Mouse (Mus musculus) spleen, postnatal 4 days (tissue): ENCODE measurements around the gene Snupn.
A peak's percentile ranks its signal among the peaks of the same experiment; 100 is the strongest.
"Not testable (repeated sequence)": the region's sequence is repeated elsewhere in the genome, so short reads cannot be mapped to it uniquely, and the experiment has no call there.

Experiments
- DNase-seq, 2 experiments: peaks; one replicate each; pipeline ENCODE4 v3.0.0; 2022; ENCODE audit warnings: low spot score in 2 of 2

The Snupn gene

DNA sequence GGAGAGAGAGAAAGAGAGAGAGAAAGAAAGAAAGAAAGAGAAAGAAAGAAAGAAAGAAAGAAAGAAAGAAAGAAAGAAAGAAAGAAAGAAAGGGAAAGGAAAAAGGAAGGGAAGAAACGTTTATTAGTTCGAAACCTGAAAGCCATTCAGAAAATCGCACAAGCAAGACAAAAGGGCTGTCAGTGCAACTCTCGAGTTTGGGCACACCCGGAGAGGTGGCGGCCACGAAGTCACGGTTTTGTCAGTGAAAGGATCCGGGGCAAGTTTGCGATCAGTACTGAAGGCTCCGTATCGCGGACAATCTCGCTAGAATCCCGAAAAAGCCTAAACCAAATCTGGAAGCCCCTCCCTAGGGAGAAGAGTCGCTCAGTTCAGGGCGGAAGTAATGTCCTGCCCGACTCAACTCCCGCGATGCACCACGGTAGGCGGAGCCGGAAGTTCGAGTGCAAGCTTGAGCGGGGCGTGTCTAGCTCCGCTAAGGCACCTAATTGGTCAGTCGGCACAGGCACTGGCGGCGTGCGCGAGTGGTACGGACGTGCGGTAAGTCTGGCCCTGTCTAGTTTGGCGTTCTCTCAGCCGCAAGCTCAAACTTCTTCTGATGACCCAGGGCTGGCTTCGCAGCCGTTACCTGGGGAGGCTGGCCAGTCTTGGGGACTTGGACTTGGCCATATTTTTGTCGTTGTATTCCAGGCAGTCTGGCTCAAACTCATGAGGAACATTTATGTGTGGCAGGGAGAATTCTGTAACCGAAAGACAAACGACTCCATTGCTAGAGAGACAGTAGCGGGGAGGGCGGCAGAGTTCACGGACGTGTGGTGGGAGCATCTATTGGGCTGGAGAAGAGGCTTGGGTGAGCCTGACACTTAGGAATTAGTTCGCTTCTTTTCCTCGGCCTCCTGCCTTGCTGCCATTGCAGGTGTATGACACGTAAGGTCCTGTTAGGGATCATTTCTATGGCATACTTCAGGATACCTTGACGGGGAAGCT is at the start of gene Snupn:
TSS of gene Snupn (plus strand) at position 465 of the 987 bp plus-strand sequence.
- peak; percentile 96 for DNase-seq

DNA sequence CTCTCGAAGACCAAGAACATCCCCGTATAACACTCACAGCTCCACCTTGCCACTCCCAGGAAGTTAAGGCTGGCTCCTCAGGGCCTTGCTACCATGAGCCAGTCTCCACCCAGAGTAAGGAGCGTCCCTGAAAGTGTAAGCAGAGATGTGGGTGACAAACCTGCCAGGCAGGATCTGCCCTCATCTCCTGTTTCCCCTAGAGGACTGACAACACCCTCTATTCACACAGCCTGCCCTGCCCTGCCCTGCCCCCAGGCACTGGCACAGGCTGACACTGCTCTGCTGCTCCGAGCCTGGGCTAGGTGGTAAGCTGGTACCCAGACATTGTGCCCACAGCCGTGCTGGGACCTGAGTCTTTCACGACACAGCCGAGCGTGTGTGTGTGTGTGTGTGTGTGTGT is 49.5 kb upstream of the Snupn start:
- no peak for DNase-seq

DNA sequence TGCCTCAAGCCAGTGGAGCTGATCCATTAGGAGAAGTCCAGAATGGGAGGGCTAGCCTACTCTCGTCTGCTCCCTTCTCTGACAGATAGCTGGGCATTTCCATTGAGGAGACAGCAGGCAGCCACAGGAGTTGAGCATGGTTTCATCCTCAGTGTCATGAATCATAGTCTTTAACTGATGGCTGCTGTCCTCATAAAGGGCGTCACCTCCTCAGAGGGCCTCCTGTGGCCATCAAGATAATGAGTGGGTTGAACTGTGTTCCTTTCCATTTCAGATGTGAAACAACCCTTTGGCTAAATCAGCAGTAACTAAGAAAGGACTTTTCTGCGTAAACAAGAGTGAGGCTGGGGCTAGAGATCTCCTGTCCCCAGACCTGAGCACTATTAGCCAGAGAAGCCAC is 47.0 kb upstream of the Snupn start:
- no peak for DNase-seq

DNA sequence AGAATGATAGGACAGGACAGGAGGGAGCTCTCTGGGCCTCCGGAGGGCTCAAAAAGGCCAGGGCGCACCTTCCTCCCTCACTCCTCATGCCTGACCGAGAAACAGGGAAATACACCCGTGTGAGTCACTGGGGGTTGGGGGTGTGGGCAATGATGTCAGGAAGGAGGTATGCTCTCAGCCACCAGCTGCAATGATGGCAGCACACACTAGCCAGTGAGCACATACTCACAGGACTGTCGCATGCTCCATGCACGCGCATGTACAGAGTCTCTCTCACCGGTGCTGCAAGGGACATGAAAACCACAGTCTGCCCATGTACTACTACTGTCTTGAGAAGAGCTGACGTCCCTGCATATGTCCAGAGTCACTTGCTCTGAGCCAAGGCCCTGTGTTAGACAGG is 43.1 kb upstream of the Snupn start:
- DNase-seq: no peak

DNA sequence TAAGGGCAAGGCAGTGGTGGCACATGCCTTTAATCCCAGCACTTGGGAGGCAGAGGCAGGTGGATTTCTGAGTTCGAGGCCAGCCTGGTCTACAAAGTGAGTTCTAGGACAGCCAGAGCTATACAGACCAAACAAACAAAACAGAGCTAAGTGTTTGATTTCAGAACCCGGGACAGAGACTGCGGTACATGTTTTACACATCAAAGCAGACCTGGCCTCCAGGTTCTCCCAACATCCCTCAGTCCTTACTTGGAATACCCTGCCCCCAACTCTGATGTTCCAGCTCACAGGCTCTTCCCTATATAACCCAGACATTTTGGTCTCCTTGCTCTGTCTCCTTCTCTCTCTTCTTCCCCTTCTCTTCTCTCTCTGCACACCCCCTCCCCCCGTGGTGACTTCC is 40.7 kb upstream of the Snupn start:
- DNase-seq: not testable (repeated sequence)

DNA sequence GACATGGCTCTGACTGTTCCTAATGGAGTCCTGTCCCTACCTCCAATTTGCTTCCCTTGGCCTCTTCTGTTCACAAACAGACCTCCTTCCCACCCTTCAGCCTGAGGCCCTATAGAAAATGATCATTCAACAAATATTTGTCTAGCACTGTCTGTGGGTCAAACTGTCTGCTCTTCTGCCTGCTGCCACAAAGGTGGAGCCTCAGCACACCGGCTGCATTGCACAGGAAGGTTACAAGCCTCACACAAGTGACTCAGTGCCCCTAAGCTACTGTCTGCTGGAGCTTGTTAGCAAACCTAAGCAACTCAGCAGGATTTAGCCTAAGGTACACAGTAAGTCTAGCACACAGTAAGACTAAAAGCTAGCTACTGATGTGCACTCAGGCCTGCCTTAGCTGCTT is 39.7 kb upstream of the Snupn start:
- no peak for DNase-seq

DNA sequence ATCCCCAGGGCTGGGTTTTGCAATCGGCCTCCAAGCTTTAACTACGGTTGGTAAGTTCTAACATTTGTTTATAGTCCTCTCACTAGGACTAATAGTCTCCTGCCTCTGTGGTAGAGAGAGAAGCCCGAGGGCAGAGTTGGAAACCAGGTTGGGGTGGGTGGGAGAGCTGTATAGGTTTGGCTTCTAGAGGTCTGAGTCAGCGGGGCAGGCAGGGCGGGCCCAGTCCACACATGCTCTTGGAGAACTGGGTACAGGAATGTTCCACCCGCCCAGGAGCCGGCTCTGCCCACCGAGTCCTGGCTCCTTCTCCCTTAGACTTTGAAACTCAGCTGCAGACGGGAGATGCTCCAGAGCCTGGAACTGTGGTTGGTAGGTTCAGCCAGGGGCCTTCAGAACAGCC is 36.7 kb upstream of the Snupn start:
- DNase-seq: no peak

DNA sequence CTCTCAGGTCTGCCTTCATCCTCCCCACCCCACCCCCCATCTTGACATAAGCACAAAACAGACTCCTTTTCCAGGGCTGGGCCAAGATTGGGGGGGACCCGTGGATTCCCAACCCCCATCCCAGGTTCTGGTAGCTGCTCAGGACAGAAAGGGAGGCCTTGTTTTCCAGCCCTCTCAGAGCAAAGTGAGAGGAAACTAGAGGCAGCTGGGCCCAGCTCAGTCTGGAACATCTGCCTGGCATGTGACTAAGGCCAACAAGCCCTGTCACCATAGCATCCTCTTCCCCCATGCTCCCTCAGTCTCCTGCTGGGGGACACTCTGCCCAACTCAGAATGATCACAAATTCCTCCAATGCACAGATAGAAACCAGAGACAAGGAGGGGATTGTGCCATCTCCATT is 35.6 kb upstream of the Snupn start:
- DNase-seq: no peak

DNA sequence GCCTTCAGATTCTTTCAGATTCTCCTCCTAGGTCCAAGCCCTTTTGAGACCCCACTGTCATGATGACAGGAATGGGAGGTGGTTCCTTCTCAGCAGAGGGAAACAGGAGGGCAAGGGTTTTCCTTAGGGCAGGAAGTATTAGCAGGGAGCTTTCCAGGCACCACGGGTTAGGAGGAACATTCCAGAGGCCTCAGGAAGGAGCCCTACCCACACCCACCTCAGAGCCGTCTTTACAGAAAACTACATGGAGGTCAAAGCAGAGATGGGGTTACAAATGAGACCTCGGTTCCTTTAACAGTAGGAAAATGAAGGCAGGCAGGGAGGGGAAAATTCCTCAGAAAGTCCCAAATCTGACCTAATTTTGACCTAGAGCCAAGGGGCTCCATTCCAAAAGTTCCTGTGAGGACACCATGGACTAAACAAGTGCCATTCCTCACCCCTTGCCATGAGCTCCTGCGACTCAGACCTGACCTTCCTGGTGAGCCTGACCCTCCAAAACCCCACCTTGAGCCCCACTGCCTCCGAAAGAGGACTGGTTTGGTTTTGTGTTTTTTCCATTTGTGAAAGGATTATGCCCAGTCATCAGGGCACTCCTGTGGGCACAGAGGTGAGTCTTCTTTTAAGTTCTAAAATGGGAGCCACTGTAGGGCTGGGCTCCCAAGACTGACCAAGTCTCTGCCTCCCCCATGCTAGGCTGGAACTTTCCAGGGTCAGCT is 34.8 kb upstream of the Snupn start:
- no peak for DNase-seq

DNA sequence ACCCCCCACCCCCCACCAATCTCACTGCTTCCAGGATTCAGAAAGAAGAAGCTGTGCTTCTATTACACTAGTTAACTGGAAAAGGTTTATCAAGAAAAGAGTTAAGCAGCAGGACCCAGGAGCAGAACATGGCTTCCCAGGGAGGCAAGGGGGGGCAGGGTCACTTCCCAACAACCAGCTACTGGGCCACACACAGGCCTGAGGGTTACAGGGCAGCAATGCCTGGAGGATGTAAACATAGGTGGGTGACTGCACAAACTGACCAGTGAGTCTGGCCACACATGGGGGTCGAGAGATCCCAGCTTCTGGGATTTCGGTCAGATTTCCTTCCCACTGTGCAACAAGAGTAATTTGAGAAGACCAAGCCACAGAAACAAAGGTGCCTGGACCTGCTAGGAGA is 33.5 kb upstream of the Snupn start:
- DNase-seq: no peak

DNA sequence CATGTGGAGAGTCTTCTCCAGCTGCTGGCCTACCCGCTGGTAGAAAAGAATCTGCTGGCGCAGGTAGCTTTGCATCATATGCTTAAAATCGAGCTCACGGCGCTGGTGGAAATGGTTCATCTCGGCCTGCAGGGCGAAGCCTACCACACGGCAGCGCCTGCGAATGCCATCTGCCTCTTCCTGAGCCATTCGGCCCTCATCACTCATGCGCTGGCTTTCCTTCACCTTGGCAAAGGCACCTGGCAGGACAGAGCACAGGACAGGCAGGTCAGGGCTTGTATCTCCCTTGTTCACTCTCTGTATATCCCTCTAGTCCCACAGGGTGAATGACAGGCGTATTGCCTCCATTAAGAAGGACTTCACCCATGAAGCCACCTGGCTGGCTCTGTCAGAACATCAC is 32.2 kb upstream of the Snupn start:
- no peak for DNase-seq

DNA sequence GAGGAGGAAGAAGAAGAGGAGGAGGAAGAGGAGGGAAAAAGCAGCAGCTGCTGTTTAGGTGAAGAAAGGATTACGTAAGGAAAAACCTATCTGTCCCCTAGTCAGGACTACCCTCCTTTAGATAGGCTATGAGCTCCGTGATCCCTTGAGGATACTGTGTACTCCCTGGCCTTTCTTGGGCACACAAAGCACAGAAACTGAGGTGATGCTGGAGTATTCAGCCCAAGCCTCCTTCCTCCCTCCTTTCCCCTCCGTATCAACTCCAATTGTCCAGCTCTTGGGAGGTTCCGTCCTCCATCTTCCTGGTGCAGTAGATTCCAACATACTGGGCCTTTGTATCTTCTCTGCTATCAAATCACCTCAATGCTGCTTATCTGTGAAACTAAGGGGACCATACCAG is 27.9 kb upstream of the Snupn start:
- no peak for DNase-seq

DNA sequence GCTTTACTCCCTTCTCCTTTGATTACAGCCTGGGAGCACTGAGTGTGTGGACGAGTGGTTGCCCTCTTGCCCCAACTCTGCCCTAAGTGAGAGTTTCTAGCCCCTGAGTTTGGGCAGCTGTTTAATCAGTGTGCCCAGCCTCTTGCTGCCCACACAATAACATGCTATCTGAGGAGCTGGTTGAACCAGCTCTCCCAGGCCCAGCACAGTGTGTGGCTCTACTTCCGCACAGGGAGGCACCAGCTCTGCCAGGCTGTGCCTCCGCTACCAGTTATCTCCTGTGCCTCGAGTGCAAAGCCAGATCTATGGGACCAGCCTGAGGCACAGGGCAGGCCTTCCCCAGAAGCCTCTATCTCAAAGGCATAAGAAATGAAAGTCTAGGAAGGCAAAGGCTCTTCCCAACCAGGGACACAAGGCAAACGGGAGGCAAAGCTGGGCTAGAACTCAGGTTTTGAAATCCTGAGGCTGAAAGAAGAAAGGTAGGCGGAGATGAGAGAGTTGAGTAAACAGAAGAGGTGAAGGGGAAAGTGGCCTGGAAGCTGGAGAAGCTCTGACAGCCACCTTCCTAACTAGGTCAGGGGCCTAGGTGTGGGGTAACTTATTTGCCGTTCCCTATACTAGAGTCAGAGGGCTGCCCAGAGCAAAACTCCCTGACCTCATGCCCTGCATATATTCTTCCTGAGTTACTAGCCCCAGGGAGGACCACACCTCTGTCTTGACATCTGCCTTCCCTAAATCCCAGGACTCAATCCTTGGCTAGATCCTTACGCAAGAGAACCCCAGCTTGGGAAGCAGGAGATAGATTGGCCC is 26.6 kb upstream of the Snupn start:
- no peak for DNase-seq

DNA sequence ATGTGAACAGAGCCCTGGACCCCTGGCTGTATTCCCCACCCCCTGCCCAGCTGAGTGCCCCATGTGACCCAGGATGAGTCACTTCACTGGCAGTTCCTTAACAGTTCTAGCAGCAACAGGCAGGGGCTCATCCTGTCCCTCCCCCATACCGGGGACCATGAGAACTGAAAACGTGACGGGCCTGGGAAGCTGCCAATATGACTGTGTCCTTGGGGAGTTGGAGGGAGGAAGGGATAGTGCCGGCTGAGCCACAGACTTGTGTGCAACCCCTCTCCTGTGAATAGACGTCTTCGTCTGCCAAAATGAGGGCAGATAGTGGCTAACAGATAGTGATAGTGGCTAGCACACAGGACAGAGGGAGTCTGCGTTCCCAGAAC is 26.0 kb upstream of the Snupn start:
- peak in 1 of 2 experiments; percentile 45 for DNase-seq

DNA sequence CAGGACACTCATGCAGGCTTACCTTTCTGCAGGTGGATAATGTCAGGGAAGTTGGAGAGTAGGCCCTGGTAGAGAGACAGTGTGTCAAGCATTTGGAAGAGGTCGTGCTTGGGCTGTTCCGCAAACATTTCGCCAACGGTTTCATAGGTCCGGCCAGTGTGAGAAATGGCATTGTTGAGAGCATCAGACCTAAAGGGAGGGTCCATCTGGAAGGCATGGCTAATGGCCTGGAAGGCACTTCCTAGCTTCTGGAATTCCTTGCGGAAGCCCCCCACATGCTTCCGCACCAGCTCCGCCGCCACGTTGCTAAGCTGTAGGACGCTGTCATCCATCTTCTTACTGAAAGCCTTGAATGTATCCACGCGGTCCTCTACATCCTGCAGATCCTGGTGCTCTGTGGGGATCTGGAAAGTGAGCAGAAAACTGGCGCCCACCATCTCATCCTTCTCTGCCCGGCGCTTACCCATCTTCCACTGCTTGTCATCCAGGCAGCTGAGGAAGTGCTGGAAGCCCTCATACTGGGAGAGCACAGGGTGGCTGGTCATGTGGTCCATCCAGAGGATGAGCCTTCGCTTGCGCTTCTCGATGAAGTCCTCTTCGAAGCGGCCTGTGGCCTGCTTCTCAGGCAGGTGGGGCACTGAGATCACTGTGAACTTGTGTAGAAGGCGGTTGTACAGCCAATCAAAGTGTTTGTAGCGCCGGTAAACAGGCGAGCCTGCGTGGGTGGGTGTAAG is 25.2 kb upstream of the Snupn start:
- no peak for DNase-seq

DNA sequence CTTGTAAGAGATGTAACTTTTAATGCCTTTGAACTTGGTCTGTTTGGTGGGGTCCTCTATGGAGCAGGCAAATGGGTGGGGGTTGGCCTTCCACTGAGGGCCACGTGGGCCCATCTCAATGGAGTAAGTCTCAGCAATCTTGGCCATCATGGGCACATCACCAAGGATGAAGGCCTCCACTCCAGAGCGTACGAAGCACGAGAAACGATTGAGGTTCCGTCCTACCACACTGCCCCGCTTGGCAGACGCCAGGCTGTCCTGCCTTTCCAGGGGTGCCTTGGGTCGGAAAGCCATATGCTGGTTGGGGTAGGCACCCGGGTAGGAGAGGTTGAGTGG is 24.7 kb upstream of the Snupn start:
- DNase-seq: no peak

DNA sequence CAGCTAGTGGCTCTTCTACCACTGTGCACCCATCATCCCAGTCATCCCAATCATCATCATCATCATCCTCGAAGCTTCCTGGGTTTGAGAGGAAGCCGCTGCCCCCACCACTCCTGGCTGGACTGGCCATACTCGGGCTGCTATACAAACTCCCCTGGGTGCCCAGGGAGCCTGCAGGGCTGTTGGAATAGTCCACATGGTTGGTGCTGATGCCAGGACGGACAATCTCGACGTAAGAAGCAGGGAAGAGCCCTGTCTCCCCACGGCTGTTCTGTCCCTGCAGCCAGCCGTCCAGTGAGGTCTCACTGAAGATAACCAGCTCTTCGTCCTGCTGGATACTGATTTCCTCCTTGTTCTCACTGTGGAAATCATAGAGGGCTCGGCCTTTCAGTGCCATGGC is 24.3 kb upstream of the Snupn start:
- no peak for DNase-seq

DNA sequence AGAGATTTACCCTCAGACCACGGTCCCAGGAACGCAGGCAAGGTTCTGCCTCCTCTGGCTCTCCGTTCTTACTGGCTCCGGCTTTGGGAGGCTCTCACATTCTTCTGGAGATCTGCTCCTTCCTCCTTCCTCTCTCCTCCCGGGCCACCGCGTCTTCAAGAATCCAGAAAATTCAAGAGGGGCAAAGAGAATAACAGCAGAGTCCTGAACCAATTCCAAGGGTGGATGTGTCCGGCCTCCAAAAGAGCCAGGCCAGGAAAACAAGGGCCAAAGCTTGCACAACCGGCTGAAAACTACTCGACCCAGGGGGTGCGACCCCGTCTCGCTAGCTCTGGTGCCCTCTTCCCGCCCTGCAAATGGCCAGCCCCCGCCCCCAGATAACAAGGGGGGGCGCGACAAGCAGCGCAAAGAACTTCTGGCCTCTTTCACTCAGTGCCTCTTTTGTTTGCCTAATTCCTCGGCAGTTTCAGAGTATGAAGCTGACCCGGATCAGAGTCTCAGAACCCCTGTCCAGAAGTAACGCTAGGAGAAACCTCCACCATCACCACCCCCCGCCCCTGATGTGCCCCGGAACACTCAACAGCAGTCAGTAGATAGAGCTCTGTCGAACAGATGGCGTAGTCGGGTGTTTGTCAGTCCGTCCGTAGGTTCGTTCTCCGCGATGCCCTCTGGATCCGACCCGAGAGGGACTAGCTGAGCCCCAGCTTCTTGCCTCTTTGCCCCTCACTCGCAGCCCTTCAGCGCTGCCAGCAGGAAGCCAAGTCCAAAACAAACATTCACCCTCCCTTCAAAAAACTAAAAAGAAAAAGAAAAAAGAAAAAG is 23.3 kb upstream of the Snupn start:
- no peak for DNase-seq

DNA sequence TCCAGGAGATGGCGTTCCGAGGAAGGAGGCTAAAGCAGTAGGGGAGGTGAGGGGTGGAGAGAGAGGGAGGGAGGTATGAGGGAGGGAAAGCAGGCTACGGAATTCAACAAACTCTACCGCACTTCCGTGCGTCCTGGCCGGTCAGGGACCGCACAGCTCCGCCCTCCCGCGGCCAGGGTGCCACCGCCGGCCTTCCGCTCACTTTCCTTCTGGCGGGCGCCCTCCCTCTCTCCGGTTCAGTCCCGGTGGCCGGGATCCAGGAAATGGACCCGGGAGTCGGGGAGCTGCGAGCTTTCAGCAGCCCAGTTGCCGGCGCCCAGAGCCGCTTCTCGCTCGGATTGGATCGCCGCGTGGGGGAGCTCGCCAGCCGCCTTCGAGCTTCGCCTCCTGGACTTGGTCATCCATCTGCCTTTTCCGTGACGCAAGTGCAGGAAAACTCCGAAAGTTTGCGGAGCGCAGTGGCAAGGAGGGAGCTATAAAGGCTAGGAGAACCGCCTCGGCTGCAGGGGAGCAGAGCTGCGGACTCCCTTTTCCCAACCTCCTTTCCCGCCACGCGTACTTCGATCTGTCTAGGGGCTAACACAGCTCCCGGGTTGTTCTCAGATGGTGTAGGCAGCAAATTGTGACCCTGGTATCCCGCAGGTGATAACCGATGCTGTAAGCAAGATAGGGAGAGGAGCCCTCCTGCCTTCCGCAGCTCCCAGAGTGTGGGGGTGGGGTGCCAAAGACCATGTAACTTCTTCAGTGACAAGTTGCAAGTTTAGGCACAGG is 22.5 kb upstream of the Snupn start, which contains the start of gene Snx33:
TSS of gene Snx33 (minus strand) at position 331 of the 771 bp plus-strand sequence.
- peak; percentile 78 to 92 for DNase-seq

DNA sequence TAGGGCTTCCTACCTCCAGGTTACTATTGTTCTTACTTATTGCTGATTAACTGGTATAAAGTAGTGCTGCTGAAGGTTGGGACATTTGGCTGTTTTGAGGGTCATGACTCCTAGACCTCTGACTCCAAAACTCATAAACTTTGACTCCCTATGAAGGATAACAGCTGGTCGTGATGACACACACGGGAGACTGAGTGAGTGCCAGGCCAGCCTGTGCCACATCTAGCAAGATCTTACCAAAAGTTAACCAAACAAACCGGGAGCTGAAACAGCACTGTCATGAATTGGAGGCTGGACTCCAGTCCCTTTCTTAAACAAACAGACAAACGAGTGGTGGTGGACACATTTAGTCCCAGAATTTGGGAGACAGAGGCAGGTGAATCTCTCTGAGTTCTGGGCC is 21.2 kb upstream of the Snupn start:
- DNase-seq: no peak
